Mouse (Mus musculus) cerebellum, adult (tissue): ENCODE measurements around the gene Fam72a.

Source experiments
- ATAC-seq: cut with Nextera tagmentation; 2 replicates; pipeline ENCODE4 v1.9.2; 2017; ENCODE audit warnings: mild to moderate bottlenecking, moderate library complexity, mixed read lengths; ENCODE audit not compliant: insufficient number of reproducible peaks, low FRiP score, low TSS enrichment

The Fam72a gene

DNA sequence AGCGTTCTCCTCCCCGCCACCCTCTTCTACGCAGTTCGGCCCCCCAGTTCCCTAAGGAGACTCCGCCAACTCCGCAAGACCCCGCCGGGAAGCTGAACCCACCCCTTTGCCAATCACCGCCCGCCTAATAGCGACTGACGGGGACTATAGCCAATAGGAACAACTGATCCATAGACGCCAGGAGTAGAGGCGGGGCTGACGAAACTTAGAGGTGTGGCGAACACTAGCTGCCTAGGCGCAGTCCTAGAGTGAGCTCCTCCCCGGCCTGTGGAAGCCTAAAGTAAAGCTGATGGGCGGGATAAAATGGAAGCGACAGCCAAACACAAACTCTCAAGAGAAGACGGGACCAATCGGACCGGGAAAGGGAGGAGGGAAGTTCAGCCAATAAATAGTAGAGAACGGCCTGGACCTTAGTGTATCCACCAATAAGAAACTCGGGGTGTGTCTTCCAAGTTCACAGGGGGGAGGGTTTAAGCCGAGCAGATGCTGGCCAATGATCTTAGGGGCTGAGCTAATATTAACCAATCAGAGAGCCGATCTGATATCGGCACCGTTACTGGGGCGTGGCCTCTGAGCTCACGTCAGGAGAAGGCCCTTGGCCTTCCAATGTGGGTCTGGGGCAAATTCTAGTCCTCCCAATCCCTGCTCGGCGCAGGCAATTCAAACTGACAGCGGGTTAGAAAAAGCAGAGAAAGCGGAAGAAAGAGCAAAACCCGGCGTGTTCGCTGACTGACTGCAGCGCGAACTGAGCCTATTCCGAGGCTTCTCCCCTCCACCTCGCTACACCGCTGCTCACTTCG, at the start of gene Fam72a, which contains the start of gene Srgap2:
Fam72a (plus strand) TSS at position 623 of the 800 bp plus-strand sequence.
Srgap2 (minus strand) TSS at position 72 of the 800 bp plus-strand sequence.
- ATAC-seq, result peak; percentile 93

DNA sequence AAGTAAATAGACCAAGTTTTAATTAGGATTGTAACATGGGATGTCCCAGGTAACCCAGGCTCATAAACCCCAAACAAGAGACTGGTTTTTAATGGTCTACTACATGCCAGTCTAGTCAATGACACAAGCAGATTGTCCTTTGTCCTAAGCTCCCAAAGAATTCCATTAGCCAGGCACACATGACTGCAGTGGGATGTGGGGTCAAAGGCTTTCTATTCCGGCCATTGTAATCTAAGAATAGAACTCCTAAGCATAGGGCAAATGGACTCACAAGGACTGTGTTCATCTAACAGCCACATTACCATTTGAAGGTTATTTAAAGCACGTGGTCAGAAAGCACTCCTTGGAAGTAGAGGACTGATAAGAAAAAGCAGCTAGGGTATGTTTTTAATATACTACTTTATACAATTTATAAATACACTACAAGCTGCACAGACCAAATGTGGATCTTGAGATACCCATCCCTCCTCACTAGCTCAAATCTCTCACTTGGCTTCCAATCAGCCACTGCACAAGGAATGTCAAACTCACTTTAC, 48.9 kb upstream of the Fam72a start:
- ATAC-seq, result no peak

- ATAC-seq, result no peak
Measured at GRCm38 (mm10) chr1:131481391-131481790, 46.3 kb upstream of the Fam72a start.

DNA sequence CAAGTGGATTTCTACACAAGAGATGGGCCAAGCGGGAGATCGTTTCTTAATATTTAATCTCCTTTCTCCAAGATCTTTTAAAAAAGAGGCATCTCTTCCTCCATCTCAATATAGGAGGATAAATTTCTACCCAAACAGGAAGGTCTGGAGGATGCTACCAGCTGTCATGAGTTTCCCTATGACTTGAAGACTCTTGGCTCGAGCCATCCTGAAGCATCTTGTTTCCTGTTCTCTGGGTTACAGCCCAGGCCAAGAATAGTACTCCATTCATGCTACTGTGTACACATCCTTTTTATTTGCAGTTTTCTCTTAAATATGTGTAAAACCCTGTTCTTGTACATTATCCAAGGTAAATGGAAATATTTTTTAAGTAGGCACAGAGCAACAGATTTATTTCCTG, 45.5 kb upstream of the Fam72a start:
- ATAC-seq, result peak; percentile 76; the same call in 1 of the 2 replicates

GRCm38 (mm10) chr1:131486094-131486850, 41.4 kb upstream of the Fam72a start:
- no peak for ATAC-seq

DNA sequence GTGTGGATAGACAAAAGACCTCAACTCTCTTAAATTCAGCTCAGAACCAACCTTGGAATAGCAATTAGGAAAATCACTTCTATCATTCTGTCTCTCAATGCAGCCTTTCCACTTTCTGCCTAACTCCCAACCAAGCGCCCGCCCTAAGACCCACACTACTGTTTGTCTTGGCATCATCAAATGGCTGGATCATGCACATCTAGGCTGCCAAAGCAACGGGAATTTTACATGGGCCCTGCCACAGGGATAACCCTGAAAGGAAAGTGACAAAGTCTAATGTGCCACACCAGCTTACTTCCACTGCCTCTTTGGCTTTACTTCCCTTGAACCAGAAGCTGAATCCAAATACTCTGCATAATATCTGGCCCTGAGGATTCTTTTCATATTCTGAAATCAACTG, 38.4 kb upstream of the Fam72a start:
- no peak for ATAC-seq

DNA sequence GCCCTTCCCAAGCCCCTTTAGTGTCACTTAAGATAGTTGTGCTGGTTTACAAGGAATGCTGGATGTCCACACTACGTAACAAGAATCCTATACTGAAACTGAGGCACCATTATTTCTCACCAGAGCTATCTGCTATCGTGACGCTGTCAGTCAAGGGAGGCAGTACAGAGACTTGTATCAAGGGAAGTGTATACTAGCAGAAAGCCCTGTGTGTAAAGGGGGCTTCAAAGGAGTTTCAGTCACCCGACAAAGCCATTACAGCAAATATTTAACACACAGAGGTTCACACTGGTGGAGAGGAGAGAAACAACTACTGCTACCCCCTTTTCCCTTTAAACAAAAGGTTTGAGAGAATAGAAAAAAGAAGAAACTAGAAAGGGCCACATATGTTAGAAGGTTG, 36.1 kb upstream of the Fam72a start:
- ATAC-seq, result no peak

DNA sequence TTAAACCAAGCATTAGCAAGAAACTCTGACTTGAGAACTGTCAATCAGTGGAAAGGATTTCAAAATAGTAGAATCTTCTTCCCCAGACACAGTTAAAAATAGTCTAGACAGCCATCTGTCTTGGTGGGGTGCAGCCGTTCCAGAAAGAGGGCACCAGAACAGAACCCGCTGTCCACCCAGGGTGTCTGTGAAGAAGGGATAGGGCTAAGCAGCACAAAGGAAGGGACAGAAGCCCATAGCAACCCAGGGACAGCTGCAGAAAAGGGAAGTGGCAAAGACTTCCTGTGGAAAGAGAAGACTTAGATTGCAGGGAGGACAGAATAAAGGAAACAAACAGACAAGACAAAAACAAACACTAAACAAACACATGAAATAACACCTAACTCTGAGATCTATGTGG, 35.3 kb upstream of the Fam72a start:
- ATAC-seq, result peak; percentile 74; the same call in 1 of the 2 replicates

GRCm38 (mm10) chr1:131493966-131494898, 33.5 kb upstream of the Fam72a start:
- ATAC-seq, result no peak

DNA sequence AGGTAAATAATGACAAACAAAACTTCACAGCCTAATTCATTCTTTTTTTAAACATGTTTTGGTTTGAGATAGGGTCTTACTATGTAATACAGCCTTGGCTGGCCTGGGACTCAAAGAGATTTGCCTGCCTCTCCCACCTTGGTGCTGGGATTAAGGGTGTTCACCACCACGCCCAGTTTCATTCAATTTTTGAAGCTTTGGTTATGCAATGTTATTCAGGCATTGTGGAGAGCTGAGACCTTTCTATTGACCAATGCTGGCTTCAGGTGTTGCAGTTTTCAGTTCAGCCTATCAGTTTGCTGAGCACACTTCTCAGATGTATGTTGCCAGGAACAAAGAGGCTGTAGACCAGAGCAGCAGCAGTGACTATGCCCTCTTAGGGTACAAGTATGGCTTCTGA, 29.5 kb upstream of the Fam72a start:
- no peak for ATAC-seq

- no peak for ATAC-seq
Measured at GRCm38 (mm10) chr1:131501681-131502080, 26.0 kb upstream of the Fam72a start.

GRCm38 (mm10) chr1:131511131-131511530, 16.6 kb upstream of the Fam72a start:
- ATAC-seq, result no peak

- ATAC-seq, result no peak
Measured at GRCm38 (mm10) chr1:131511661-131512500, 15.8 kb upstream of the Fam72a start.

DNA sequence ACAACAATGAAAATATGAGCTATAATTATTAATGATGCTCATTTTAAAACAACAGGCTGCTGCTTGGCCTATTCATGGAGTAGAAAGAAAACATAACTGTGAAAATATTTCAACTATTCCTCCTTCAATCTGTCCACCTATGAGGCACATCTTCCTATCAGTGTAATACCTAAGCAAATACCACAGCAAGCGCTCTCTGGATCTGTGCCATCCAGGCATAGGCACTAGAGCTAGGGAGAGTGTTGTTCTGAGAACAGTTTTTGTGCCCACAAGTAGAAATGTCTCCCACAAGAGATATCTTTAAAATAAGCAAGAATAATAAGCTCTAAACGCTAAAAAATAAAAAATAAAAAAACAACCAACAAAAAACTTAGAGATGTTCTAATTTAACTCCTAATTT, 14.6 kb upstream of the Fam72a start:
- ATAC-seq, result no peak

DNA sequence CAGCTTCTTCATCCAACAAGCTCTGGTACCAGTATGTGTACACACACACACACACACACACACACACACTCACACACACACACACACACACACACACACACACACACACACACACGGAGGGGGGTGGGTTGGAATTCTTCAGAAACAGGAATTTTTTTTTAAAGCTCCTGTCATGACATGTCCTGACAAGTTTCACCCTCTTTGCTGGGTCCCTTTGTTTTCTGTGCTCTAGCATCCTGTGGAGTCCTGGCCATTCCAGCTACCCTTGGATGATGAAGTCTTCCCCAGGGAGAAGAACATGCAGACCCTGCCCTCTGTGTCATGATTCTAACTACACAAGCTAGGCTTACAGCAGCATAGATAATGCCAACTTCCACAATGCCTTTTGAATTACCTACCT, 13.5 kb upstream of the Fam72a start:
- no peak for ATAC-seq

- ATAC-seq, result no peak
Measured at GRCm38 (mm10) chr1:131516588-131516987, 11.1 kb upstream of the Fam72a start.

DNA sequence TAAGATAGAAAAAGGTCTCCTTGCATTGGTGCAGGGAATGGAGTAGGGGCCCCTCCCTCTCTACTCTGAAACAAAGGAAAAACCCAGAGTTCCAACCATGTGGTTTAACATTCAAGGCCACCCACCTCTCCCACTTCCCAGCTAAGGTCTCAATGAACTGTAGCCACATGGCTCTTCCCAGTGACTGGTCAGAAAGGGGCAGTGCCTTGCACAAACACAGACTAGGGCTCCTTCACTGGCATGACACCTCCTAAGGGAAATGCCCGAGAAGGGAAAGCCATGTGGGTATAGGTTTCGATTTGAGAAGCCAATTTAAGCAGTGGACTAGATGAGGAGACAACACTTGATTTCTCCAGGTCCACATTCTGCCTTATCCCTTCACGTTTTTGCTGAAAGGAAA, 3.9 kb upstream of the Fam72a start:
- no peak for ATAC-seq

GRCm38 (mm10) chr1:131525101-131525585, 2.6 kb upstream of the Fam72a start:
- no peak for ATAC-seq

DNA sequence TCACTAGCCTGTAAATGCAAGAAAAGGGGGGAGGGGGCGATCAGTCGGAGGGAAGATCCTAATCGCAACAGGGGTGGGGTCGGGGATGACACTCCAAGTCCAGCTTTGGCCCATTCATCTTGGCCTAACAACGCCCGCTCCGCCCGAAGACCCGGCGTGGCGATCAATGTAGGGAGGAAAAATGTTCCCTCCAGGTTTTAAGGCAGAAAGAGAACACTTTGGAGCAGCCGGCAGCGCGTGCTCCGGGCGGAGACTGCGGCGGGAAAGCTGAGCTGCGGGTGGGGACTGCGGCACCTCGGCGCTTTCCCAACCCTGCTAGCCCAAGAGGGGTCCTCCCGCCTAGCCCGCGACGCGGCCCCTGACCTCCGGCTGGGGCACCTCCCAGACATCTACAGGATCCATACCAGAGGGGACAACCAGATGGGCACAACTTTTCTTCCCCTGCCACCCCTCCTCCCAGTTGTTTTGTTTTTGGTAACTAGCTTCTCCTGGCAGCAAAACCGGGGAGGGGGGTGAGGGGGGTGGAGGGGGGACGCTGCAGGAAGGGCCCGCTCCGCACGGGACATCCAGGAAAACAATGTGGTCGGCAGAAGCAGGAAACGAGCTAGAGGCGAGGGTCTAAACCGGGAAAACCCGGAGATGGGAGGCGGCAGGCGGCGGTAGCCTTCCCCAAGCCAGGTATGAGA, 2.0 kb upstream of the Fam72a start:
- no peak for ATAC-seq
